Mouse (Mus musculus): ENCODE results near the gene Alkbh2.
A peak's percentile ranks its signal among the peaks of the same experiment; 100 is the strongest.

Alkbh2 gene

DNA sequence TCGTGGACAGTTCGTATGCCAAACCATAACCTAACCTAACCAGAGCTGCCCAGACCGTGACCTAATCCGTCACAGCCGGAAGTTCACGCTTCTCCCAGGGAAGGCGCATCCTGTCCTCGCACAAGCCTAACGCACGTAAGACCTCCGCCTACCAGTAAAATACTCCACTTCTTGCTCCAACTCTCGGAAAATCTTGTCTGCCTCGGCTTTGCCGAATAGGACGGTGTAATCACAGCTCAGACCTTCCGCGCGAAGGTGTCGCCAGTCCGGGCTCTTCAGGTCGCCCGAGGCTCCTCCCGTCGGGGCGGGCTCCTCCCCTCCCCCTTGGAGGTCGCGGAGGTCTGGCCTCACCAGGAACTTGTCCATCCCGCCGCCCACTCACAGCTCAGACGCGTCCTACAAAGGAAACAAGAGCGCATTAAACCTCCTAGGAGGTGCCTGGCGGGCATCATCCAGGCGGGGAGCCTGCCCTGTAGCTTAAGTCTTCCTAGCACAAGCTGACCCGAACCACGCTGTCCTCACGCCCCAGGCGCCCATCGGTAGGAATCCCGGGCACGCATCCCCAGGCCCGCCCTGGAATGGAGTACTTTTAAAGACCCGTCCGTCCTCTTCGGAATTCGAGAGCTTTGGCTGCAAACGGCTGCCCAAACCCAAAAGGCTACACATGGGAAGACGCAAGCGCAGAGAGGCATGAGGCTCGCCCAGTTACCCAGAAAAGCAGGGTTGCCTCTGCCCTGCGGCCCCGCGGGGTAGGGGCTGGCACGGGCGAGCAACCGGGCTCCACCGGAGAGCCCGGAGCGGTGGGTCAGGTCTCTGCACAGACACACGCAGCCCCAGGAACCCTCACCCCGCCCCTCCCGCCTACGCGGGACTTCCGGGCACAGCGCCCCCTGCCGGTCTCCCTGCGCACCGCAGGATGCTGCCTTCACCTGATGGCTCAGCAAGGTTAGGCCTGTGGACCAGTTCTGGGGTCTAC is at the start of gene Alkbh2:
Gene Alkbh2 (minus strand): TSS at position 845 of the 976 bp plus-strand sequence.
- DNase-seq (ENCODE audit: low read depth, low spot score) = peak; percentile 89

DNA sequence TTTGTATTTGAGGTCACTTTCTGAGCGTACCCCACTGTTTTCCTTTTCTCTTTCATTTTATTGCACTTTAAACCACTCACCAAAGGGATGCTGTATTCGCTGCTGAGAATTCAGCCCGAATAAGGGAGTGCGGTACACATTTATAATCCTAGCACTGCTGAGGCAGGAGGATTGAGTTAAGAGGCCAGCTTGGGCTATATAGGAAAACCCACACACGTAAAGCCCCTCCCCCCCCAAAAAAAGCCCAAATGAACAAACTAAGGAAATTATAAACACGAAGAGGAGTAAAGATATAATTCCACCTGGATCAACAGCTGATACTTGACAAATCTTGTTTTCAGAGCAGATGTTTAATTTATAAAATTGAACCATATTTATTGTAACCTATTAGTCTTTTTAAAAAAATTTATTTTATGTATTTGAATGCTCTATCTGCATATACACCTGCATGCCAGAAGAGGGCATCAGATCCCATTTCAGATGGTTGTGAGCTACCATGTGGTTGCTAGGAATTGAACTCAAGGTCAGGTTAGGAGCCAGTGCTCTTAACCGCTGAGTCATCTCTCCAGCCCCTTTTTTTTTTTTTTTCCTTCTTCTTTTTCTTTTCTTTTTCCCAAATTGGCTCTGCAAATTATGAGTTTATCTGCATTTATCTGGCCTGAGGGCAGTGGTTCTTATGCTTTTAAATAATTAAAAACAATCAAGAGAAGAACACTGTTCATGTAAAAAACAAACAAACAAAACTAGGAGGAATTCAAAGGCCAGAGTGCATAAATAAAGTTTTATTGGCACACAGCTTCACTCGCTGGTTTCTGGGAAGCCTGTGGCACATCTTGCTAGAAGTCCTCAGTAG is 48.8 kb upstream of the Alkbh2 start:
- DNase-seq (ENCODE audit: low read depth, low spot score) = no peak

- DNase-seq (ENCODE audit: low read depth, low spot score) = peak; percentile 80
Observed at GRCm38 (mm10) chr5:114175596-114176171, 47.7 kb upstream of the Alkbh2 start.

DNA sequence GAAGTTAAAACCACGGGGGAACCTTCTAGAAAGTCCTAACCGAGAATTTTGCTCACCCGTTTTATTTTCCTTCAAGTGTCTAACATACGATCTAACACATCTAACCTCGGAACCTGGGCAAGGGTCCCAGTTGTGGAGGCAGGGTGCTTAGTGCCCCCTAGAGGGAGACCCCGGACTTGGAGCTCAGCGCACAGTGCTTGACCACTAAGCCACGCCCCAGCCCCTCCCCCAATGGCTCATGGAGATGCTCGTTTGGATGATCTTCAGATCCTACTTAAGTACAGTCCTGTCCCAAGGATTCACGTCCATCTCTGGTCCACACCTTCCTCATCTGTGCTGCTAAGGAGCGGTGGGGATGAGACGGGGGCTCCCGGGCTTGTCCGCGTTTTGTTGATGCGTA is 46.6 kb upstream of the Alkbh2 start:
- peak; percentile 28 for DNase-seq (ENCODE audit: low read depth, low spot score)

- no peak for DNase-seq (ENCODE audit: low read depth, low spot score)
Observed at GRCm38 (mm10) chr5:114173877-114174581, 46.0 kb upstream of the Alkbh2 start.

GRCm38 (mm10) chr5:114173458-114173857 is 45.4 kb upstream of the Alkbh2 start:
- DNase-seq (ENCODE audit: low read depth, low spot score) = peak; percentile 18

DNA sequence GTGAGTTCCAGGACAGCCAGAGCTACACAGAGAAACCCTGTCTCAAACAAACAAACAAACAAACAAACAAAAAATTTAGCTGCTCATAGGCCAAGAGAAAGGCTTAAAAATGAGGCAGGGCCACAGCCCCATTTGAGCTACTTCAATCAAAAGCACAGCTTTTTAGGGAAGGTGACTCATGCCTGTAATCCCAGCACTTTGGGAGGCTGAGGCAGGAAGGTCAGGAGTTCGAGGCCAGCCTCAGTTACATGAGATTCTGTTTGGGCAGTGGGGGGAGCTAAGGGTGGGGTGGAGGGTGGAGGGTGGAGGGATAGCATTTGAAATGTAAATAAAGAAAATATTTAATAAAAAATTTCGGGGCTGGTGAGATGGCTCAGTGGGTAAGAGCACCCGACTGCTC is 44.9 kb upstream of the Alkbh2 start:
- DNase-seq (ENCODE audit: low read depth, low spot score) = no peak

DNA sequence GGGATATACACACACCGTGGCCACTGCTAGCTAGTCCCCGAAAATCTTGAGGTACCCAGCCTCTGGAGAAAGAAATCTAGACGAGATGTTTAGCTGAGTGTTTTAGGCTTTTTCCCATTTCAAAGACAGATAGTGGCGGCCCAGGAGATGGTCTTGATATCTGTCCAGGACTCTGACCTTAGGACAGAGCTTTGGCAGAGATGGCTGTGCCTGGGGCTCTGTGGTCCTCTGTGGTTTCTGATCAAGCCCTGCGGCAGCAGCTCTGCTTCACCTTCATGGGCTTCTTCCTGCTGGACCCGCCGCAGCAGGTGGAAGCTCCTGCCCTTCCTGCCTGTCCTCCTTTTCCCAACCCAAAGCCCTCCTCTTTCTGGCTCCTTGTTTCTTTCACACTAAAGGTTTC is 42.3 kb upstream of the Alkbh2 start:
- no peak for DNase-seq (ENCODE audit: low read depth, low spot score)

DNA sequence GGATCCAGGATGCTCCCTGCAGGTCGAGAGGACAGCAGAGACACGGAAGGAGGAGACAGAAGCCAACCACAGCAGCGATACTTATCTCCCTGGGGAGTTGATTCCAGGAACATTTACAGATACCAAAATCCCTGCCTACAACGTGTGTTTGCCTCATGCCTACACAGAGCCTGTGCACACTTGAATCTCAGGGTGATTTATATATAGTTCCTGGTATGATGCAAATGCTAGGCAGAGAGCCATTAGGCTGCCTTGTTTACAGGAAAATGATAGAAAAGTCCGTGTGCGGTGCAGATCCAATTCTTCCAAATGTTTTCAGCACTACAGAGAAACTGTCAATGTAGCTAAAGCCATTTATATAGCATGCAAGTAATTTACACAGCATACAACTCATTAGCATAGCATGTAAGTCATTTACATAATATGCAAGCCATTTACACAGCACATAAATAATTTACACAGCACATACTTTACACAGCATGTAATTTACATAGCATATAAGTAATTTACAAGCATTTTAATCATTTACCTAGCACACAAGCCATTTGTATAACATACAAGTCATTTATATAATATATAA is 35.2 kb upstream of the Alkbh2 start:
- no peak for DNase-seq (ENCODE audit: low read depth, low spot score)

GRCm38 (mm10) chr5:114162106-114162815 is 34.2 kb upstream of the Alkbh2 start:
- no peak for DNase-seq (ENCODE audit: low read depth, low spot score)

DNA sequence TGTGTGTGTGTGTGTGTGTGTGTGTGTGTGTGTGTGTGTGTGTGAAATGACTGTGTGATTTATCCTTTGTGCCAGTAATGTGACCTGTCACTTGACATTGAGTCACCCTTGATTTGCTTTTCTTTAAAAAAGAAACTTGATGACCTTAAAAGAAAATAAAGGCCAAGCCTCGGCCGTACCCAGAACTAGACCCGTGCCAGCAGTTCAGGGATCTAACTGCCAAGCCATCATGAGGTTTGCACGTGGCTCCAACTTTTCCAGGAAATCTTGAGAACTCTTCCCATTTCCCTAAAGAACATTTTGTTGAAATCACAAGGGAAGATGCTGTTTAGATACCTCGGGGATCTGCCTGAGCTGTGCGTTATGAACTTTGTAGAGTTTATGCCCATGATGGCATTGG is 33.4 kb upstream of the Alkbh2 start:
- DNase-seq (ENCODE audit: low read depth, low spot score) = no peak

DNA sequence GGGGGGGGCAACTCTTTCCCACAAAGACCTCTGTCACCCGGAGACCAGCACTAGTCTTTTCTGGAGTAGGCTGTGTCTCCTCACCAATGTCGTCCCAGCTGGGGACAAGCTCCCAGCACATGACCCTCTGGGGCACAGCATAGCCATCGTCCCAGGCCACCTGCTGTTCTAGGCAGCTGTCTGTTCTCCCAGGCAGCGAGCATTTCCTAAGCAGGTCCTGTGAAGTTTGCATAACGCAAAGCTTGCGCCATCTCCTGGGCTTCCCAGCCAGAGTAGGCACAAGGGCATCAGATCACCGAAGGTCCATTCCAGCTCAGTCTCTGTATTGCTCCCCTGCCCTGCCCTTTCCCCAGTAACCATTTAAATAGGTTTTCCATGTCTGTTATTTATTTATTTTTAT is 29.2 kb upstream of the Alkbh2 start:
- DNase-seq (ENCODE audit: low read depth, low spot score) = no peak

DNA sequence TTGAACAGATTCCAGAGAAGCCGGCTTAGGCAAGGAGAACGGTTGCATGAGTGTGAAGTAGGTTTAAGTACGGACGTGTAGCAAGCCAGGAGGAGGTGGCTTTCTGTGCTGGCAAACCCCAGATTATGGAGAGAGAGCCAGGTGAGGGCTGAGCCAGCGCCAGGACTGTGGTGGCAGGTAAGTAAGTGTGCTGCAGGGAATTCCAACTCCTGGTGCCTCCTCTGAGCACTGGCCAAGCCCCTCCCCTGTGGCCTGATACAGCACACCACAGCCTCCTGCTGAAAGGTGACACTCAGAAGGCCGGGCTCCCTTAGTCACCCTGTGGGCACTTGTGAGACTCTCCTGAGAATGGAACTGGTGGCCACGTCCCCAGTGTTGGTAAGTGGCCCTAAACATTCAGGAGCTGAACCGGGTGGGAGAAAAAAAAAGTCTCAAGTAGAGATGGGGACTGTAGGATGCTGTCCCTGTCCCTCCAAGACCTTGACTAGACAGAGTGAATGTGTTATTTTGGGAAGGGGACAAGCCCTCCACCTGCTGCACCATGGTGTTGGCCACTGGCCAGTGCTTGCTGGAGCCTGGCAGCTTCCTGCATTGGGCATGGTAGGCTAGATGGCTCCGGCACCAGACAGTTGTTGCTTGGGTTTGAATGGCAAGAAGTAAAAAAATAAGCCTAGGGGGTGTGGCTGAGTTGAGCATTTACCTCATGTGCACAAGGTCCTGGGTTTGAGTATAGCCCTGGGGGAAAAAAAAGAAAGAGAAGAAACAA is 27.3 kb upstream of the Alkbh2 start:
- DNase-seq (ENCODE audit: low read depth, low spot score) = no peak

DNA sequence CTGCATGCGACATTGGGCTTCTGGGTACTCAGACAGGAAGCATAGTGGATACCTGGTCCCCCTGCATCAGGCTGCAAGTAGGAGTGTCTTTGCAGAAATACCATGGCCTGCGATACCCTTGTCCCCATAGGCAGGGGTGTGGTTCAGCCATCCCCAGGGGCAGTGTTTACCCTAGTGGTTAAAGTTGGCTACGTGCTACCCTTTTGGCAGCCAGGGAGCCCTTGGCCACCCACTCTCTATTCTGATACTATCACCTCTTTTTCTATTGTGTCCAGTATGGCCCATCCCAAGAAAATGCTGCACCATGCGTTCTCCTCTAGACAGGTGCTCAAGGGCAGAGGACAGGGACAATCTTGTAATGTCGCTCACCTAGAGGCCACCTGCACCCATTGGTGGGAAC is 26.7 kb upstream of the Alkbh2 start:
- DNase-seq (ENCODE audit: low read depth, low spot score) = no peak

DNA sequence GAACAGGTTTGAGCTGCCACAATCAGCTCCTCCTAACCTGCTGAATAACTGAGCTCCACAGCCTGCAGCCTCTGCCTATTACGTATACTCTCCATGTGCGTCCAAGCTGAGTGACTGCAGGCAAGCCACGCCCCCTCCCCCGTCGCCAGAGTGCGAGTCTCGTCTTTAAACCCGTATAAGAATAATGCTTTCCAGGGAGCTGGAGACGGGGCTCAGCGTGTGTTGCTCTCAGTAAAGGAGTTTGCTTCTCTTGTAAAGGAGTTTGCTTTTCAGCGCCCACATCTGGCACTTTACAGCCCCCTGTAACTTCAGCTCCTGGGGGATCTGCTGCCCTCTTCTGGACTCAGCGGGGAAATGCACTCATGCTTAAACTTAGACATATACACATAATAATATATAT is 25.5 kb upstream of the Alkbh2 start:
- DNase-seq (ENCODE audit: low read depth, low spot score) = no peak

- no peak for DNase-seq (ENCODE audit: low read depth, low spot score)
Observed at GRCm38 (mm10) chr5:114152359-114153092, 24.5 kb upstream of the Alkbh2 start.

DNA sequence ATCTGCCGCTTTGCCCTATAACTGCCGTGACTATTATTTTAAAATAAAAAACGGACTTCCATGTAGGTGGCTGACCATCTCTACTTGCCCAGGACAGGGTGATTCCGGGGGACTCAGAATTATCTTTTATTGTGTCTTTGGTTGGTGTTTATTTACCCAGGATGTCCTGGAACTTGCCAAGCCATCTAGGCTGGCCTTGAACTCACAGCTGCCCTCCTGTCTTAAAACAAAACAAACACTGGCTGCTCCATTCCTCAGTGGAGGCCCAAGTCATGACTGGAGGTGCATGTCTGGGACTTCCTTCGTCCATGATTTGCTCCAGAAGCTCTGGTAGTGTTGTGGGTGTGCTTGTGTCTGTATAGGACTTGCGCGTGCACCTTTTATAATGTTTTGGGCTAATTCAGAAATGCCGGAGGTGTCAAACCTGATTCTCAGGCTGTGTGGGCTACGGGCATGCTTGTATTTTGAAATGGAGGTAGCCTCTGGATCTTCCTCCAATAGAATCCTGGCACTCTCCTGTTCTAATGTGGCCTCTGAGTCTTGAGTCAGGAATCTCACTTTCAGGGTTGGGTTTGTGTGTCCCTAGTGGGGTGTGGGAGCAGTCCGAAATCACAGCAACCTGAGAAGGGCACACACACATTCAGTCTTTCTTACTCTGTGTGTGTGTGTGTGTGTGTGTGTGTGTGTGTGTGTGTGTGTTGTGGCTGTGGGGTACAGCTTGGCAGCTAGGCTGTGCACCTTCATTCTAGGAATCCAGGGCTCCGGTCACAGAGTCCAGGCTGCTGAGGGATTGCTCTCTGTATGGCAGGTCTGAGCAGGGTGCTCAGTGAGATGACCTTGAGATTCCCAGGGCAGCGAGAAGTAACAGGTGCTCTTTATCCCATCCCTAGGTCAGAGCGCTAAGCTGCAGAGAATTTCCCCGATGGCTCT is 19.3 kb upstream of the Alkbh2 start:
- DNase-seq (ENCODE audit: low read depth, low spot score) = no peak
